Mouse (Mus musculus) lung, adult 2 months (tissue): ENCODE data around the gene Tas2r109. TPM values are rescaled to one million over a fixed set of nuclear protein-coding genes. Genes with fewer than 3 reads are reported as not detected.
"Not testable (repeated sequence)": the region's sequence is repeated elsewhere in the genome, so short reads cannot be mapped to it uniquely, and the experiment has no call there.

ENCODE experiments used
- DNase-seq: peaks from one replicate; pipeline ENCODE4 v3.0.0; 2022
- H3K4me1 ChIP-seq: fragments of 200-500 bp; 2 replicates; pipeline ENCODE4 v1.6.1; 2011; ENCODE audit warnings: low read length; ENCODE audit not compliant: control insufficient read depth, insufficient read depth
- H3K4me3 ChIP-seq: fragments of 200-500 bp; replicated peaks from 2 replicates; pipeline ENCODE3; 2011; ENCODE audit warnings: low read depth, mild to moderate bottlenecking, control low read depth, low read length; ENCODE audit errors: extremely low read depth
- CTCF ChIP-seq: fragments of 200-500 bp; IDR thresholded peaks from 2 replicates; pipeline ENCODE4 v1.5.1; 2011; ENCODE audit warnings: mild to moderate bottlenecking, low read length, control low read depth; ENCODE audit not compliant: insufficient read depth
- POLR2A ChIP-seq: fragments of 200-500 bp; IDR thresholded peaks from 2 replicates; pipeline ENCODE4 v1.6.1; 2011; ENCODE audit warnings: low read depth, mild to moderate bottlenecking, control low read depth, low read length, borderline replicate concordance; ENCODE audit errors: extremely low read depth
- WGBS: fragments of 180-500 bp; shearing (Covaris S2); methylation state at CpG from one replicate; pipeline ENCODE4 v1.1.7; 2018; 5-methylcytosine and 5-hydroxymethylcytosine counted together
- polyA plus RNA-seq: library from polyadenylated mRNA; depleted of rRNA; stranded (reverse); fragments of >200 nt; gene quantifications from 2 replicates; pipeline ENCODE4 v1.2.3, GENCODE M21; 2012; rRNA removed

The Tas2r109 gene
- polyA plus RNA-seq, result not detected in 2 replicates

- no peak within 1 kb of the TSS for H3K4me3 ChIP-seq
- no peak for DNase-seq
- no peak for TF ChIP-seq CTCF
- no peak for TF ChIP-seq POLR2A
- no peaks in the 10 kb centered on the region for H3K4me1 ChIP-seq
- 61% methylated on average over 2 of the region's 2 CpGs for WGBS
Measured at GRCm38 (mm10) chr6:132980865-132981264, at the start of gene Tas2r109. TSS of gene Tas2r109 (minus strand) at chr6:132980965.

- DNase-seq, result no peak
- 43% methylated on average over 1 of the region's 1 CpGs for WGBS
- no peak within 1 kb of the TSS for H3K4me3 ChIP-seq
- TF ChIP-seq POLR2A, result no peak
- no peaks in the 10 kb centered on the region for H3K4me1 ChIP-seq
Measured at GRCm38 (mm10) chr6:132957819-132958218, 22.9 kb downstream of the Tas2r109 start, which contains the start of gene Tas2r131. TSS of gene Tas2r131 (minus strand) at chr6:132957919.

DNA sequence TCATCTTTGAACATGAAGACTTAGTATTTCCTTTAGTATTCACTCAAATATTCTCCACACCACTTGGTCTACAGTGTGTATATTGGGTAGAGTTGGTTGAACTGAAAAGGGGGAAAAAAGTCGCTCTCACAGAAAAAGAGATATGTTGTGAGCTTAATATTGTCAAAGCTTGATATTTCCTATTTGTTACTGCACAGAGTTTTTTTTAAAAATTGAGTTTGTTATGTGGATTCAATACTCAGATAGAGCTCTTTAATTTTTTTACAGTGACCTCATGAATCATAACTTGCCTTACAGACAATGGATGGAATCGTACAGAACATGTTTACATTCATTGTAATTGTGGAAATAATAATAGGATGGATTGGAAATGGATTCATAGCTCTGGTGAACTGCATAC is 30.0 kb downstream of the Tas2r109 start, which contains the start of gene Tas2r129:
Tas2r129 (plus strand) TSS at position 301 of the 400 bp plus-strand sequence.
- DNase-seq, result no peak
- H3K4me3 ChIP-seq, result no peak within 1 kb of the TSS
- WGBS, result 60% methylated on average over 2 of the region's 2 CpGs
- no peaks in the 10 kb centered on the region for H3K4me1 ChIP-seq
- TF ChIP-seq CTCF (no peak), POLR2A (no peak)

DNA sequence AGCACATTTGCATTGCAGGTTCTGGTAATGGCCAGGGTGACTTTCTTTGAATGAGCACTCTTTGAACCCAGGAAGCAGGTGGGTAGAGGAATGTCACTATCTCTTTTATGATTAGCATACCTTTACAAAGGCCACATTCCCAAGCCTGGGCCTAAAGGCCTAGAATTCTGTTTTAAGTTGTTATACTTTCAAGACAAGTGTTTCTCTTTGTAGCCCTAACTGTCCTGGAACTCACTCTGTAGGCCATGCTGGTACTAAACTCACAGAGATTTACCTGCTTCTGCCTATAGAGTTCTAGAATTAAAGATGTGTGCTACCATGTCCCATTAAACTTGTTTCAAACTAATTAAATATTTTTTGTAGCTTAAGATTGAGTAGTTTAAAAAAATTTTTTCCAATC is 39.4 kb downstream of the Tas2r109 start:
- not testable (repeated sequence) for H3K4me1 ChIP-seq, DNase-seq, H3K4me3 ChIP-seq

Other genes with a start within 250 kb of the Tas2r109 start
- gene Tas2r115, start 242.9 kb downstream of the Tas2r109 start, polyA plus RNA-seq, result not detected in 2 replicates
- not detected in 2 replicates for gene Tas2r124, start 226.2 kb downstream of the Tas2r109 start, polyA plus RNA-seq
- not detected in 2 replicates for gene Tas2r102, start 218.8 kb downstream of the Tas2r109 start, polyA plus RNA-seq
- gene Tas2r136, start 202.8 kb downstream of the Tas2r109 start, polyA plus RNA-seq, result not detected in 2 replicates
- gene Tas2r117, start 178.1 kb downstream of the Tas2r109 start, polyA plus RNA-seq, result not detected in 2 replicates
- not detected in 2 replicates for gene Tas2r123, start 133.8 kb downstream of the Tas2r109 start, polyA plus RNA-seq
- not detected in 2 replicates for gene Tas2r116, start 125.5 kb downstream of the Tas2r109 start, polyA plus RNA-seq
- gene Tas2r110, start 113.0 kb downstream of the Tas2r109 start, polyA plus RNA-seq, result not detected in 2 replicates
- not detected in 2 replicates for gene Tas2r113, start 88.0 kb downstream of the Tas2r109 start, polyA plus RNA-seq
- gene Tas2r125, start 71.3 kb downstream of the Tas2r109 start, polyA plus RNA-seq, result not detected in 2 replicates
- gene Tas2r129, start 29.9 kb downstream of the Tas2r109 start, polyA plus RNA-seq, result not detected in 2 replicates
- gene Tas2r131, start 23.0 kb downstream of the Tas2r109 start, polyA plus RNA-seq, result not detected in 2 replicates
- gene Tas2r103, start 56.1 kb upstream of the Tas2r109 start, polyA plus RNA-seq, result not detected in 2 replicates
- not detected in 2 replicates for gene Tas2r140, start 74.9 kb upstream of the Tas2r109 start, polyA plus RNA-seq
- gene Smim10l1, start 123.9 kb upstream of the Tas2r109 start, polyA plus RNA-seq, result 83.0 and 140 TPM in 2 replicates